Mouse (Mus musculus): Measurements from ENCODE around the gene Prkaca.

GRCm38 (mm10) chr8:83954749-83955105 is 18.1 kb upstream of the Prkaca start:
- no peak for TF ChIP-seq POLR2A (IDR thresholded peaks at IDR 0.05; ENCODE audit: control insufficient read depth, low read depth, low read length)
- TF ChIP-seq CTCF (IDR thresholded peaks at IDR 0.05; ENCODE audit: control insufficient read depth, insufficient read depth, insufficient replicate concordance, low read depth, low read length) = no peak

Data from testis, adult 2 months (tissue).